Mouse (Mus musculus): ENCODE data around the gene Retreg3.

The Retreg3 gene

DNA sequence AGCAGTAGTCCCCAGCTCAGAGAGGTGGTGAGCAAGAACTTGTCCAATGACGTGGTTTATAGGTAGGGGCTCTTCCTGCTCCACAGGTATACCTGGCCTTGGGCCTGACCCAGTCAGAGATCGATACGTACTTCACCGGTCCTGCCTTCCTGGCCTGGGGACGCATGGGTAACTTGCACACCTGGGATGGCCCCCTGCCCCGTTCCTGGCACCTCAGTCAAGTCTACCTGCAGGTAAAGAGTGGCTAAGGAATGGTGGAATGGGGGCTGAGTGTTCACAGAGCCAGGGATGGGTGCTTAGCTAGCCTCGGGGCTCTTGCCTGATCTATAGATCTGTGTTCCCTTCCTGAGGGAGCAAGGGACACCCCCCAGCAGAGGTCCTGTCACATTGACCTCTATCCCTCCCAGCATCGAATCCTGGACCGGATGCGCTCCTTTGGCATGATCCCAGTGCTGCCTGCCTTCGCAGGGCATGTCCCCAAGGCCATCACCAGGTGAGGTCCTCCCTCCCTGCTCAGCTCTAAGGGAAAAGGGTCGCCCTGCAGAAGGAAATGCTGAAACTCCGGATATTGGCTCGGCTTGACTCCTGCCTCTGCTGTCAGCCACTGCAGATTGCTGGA, 47.8 kb downstream of the Retreg3 start:
- DNase-seq = no peak

DNA sequence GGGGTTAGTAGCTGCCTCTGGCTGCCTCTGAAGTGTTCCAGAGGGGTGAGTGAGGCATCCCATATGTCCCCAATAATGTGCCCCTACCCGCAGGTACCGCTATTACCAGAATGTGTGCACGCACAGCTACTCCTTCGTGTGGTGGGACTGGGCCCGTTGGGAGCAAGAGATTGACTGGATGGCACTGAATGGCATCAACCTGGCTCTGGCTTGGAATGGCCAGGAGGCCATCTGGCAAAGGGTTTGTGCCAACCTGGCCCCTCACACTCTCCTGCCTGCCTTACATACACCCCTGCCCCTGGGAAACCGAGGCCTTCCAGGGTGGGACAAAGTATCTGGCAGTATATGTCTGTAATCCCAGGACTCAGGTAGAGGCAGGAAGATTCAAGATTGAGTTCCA, 48.7 kb downstream of the Retreg3 start:
- DNase-seq = no peak

DNA sequence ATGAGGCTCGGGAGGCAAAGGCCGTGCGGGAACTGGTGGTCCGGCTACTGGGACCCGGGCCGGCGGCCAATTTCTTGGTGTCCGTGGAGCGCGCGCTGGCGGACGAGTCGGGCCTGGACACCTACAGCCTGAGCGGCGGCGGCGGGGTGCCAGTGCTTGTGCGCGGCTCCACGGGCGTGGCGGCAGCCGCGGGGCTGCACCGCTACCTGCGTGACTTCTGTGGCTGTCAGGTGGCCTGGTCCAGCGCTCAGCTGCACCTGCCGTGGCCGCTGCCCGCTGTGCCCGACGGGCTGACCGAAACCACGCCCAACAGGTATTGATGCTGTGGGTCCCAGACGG, 49.5 kb downstream of the Retreg3 start:
- DNase-seq = no peak

DNA sequence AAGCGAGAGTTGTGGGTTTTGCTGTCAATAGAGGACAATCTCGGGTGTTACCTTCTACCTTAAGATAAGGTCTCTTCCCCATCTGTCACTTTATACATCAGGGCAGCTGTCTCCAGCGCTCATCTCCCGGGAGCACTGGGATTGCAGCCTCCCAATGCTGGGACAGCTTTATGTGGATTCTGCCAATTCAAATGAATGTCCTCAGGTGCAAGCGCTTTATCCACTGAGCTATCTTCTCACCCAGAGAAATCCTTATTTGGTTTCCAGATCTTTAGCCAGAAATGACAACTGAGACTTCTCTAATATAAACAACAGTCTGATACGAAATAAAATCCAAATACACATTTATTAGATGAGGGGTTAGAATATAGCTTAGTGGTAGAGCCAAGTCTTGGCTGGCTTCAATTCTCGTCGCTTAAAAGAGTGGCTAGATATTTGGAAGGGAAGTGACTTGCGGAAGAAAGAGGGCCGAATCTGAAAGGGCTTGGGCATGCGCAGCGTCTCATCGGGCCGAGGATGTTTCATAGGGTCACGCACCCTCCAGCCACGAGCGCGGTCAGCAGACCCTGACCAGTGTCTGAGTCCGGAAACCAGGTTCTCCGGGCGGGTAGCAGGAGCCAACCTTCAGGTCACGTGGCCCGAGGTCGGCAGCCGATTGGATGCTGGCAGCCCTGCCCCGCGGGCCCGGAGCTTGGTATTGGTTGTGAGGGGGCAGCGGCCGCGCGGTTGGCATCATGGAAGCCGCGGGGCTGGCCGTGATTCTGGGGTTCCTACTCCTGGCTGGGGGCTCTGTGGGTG, 50.1 kb downstream of the Retreg3 start, which contains the start of gene Naglu:
Gene Naglu, plus strand, starts transcription at position 622 of the 798 bp plus-strand sequence.
- peak; percentile 96 for DNase-seq

DNA sequence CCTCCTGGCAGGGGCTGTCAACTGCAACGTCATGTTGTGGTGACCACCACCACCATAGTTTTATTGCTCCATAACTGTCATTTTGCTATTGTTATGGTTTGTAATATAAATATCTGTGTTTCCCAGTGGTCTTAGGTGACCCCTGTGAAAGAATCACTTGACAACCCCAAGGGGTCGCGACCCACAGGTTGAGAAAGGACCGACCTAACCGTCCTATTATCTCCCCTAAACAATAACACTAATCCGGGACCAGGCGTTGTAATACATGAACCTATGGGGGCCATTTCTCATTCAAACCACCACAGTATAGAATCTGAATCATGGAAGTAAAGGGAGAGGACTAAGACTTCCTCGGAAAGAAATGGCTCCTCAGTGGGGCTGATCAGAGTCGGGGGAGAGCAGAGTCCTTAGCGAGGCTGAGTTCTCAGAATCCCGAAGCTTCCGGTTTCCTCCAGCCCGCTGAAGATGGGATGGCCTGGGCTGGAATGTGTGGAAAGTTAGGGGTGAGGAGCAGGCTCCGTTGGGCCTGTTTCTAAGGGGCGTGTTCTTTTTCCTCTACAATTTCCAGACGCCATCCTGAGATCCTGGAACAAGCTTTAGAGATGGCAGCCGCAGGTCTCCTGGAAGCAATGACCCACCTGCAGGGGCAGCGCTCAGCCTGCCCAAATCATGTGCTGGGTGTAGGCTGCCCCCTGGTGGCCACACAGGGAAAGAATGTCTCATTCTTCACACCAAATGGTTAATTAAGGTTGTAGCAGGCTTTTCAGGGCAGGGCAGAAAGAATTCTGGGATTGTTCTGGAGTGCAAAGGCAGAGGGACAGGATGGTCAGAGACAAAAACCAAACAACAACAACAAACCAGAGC, 52.9 kb downstream of the Retreg3 start:
- DNase-seq = peak; percentile 88

DNA sequence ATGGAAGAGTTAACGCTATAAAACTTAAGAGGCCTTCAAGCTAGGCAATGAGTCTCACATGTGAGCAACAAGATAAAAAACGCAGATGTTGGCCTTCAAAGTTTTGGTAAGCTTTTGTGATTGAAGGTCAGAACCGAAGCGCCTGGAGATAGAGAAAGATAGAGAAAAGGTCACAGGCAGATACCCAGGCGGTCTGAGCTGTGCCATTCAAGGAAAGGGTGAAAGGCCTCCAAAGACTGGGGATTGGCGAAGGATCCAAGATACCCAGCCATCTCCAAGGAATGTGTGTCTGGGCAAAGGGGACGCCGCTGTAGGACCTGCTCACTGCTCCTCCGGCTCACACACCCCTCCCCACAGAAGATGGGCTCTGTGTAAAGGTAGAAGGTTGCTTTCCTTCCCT, 54.7 kb downstream of the Retreg3 start:
- DNase-seq = no peak

DNA sequence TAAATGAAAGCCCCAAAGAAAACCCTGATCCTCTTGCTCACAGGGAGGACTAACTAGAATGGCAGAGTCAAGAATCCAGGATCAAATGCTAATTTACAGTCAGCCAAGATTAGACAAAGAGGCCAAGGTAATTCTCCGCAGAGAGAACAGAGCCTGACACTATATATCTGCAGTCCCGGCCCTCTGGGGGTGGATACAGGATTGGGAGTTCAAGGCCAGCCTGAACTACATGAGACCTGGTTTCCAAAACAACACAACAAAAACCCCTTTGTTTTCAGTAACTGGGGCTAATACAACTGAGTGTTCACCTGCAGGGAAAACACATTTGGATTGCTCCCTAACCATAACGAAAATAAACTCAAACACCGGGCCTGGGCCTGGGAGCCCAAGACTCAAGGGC, 55.2 kb downstream of the Retreg3 start:
- no peak for DNase-seq

DNA sequence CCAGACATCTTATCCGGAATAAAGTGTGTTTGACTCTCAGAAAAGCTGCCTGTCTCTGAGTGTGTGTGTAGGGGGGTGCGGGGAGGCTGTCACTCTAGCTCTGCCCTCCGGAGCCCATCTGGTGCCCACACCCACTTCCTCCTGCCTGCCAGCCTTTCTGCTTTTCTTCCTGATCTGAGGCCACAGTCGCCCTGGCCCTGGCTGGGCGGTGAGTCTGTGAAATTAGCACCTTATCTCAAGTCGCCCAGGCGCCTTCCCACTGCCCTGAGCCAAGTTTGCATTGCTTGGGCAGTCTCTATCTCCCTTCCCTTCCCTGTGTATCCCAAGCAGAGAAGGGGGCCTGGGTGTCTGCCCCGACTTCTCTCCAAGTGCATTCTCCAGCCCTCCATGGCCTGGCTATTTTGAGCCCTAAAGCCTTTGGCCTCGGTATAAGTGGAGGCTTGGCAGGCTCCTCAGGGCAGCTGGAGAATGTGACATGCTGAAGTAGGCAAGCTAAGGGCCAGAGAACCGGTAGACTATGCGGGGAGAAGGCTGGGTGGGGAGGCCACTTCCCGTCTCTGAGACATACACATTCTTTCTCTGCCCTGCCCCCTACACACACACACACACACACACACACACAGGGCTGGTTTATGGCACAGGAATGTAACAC, 55.9 kb downstream of the Retreg3 start:
- peak; percentile 37 for DNase-seq

DNA sequence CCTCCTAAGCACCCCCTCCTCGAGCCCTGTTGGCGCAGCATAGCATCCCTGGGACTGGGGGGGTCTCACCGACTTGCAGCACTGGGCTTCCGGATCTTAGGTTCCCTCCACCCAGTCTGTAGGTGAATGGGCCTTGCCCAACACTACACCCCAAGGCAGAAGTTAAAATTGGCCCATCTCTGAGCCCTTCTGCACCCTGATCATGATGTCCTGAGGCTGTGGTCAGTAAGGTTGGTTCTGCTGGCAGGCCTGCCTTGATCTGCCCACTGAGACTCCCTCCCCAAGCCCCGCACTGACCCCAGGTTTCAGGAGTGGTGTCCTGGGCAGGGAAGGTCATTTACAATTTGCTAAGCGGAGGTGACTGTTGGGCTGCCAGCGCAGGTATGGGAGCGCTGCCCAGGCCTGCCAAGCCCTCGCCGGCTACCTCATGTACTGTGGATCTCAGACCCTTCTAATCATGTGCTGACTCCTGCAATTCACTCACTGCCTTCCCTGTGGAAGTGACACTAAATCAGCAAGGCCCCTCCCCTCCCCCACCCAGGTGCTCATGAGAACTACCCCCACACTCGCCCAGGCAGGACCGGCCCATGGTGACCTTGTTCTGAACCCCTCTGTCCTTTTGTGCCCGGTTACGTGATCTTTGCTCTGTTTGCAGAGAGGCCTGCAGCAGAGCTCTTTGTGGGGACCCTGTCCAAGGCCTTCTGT, 56.6 kb downstream of the Retreg3 start:
- DNase-seq = no peak

DNA sequence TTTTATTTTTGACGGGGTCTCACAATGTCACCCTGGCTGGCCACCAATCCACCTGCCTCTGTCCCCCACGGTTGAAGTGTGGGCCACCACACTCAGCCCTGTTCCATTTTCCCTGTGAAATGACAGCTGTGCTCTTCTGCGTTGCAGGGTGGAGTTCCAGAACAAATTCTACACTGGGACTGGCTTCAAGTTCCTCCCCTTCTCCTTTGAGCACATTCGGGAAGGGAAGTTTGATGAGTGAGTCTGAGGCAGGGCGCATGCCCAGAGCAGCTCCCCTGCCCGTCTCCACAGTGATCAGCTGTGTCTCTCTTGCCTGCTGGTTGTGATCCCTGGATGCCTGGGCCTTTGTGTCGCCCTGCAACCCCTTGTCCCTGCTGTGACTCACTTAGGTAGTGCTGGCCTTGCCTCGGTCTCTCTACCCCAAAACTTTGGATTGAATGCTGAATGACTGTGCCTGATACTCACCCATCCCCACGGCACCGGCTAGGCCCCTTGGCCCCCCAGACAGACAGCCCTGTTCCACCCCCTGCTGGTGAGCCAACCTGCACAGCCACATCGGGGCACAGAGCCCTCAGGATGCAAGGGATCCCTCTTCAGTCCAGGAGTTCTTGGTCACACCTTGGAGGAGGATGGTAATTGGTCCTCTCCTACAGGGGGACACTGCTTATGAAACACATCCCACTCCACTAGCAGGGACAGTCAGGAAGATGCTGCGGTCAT, 57.4 kb downstream of the Retreg3 start:
- DNase-seq = no peak

DNA sequence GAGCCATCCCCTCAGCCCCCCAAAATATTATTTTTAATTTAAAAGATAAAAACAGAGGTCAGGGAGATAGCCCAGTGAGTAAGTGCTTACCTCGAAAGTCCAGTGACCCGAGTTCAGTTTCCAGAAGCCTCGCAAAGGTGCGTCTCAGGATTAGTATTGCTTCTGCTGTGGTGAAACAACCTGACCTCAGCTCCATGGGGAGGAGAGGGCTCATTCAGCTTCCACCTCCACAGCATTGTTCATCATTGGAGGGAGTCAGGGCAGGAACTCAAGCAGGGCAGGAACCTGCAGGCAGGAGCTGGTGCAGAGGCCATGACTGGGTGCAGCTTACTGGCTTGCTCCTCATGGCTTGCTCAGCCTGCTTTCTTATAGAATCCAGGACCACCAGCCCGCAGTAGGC, 58.6 kb downstream of the Retreg3 start:
- no peak for DNase-seq

DNA sequence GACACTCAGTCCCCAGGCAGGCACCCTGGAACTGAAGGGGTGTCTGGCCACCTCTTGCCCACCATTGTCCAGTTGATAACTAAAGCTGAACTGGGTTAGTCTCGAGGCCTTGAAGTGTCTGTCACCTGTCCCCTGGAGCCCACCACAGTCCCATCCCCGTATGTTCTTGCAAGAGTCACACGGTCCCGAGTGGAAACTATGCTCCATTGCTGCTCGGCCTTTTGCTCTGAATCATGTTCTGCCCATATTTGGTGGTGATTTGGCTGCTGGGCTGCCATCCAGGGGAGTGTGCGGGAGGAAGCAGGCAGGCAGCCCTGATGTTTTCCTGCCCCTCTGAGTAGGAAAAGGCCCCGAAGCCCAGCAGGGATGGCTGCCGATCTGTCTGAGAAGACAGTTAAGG, 59.6 kb downstream of the Retreg3 start:
- DNase-seq = no peak

DNA sequence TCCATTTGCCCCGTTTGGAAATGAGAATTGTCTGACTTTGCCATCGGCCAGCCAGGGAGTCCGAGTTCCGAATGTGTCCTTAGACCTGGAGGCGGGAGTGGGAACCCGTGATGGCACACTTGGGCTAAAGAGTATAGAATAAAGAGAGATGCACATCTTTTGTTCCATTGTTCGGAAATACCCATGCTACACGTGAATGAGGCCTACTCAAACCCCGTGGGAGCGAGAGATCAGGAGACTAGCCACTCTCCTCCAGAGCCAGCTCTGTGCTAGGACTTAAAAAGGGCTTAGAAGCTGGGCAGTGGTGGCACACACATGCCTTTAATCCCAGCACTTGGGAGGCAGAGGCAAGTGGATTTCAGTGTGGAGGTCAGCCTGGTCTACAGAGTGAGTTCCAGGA, 60.2 kb downstream of the Retreg3 start:
- DNase-seq = no peak

DNA sequence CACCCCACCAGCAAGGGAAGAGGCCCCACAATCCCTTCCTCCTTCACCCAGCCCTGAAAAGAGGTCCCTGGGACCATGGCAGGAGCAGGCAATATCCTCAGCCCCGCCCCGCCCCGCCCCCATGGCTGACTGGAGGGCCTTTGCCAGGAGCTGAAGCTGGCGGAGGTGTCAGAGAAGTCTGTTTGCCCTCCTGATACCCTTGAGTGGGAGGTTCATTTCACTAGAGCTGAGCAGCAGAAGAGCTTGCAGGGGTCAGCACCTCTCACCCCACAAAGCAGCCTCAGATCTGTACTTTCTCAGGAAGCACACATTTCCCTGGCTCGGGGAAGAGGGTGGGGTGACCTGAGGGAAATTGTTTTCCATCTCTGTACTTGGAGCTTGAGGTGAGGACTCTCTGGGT, 61.0 kb downstream of the Retreg3 start:
- no peak for DNase-seq

DNA sequence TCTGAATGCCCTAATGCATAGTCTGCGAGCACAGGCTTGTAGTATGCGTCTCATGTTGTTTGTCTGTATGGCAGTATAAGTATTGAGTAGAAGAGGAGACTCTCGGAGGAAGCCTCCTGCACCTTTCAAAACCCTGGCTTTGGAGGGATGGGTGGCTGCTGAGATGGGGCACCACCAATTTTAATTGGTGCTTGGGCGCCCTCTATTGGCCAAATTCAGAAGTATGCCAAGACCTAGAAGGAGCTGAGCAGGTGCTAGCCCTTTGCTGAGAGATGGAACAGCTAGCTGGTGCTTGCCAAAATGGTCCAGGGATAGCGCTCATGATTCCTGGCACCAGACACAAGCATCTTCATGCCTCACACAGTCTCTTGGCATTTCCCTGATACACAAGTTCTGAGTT, 61.8 kb downstream of the Retreg3 start:
- DNase-seq = peak; percentile 87

DNA sequence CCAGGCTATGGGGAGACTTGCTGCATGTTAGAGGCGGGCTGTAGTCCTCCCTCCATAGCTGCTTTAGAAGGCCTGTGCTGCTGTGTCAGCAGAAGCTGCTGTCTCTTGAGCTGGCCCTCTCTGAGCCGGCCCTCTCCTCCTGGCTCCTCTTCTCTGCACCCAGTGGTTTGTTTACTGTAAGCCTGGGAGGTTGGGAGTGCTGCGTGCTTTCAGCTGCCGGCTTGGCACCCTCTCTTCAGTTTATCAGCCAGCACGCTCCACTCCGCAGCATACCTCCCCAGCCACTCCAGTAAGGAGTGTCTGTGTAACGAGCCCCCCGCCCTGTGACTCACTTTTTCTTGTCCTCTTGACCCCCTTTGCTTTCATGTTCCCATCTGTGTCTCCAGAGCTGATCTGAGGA, 62.8 kb downstream of the Retreg3 start:
- no peak for DNase-seq

DNA sequence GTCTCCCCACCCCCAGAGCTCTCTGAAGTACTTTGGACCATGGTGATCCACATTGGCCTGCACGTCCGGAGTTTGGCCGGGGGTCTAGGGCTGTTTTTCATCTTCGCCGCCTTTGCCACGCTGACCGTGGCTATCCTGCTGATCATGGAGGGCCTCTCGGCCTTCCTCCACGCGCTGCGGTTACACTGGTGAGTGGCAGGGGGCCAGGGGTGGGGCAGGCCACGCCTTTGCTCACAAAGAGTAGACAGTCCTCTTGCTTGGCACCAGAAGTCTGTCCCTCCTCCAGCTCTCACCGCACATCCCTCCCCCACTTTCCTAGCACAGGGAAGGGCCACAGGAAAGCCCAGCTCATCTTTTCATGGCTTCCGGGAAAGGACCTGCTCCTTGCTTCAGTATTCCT, 64.3 kb downstream of the Retreg3 start:
- no peak for DNase-seq

DNA sequence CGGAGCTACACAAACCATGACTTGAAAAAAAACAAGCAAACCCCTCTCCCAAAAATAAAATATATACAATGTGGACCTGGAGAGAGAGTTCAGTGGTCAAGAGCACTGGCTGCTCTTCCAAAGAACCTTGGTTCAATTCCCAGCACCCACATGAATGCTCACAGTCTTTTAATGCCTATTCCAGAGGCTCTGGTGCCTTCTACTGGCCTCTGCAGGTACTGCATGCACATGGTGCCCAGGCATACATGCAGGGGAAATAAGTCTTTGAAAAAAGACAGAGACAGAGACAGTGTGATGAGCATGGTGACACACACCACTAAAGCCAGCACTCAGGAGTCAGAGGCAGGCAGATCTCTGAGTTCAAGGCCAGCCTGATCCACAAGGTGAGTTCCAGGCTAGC, 65.7 kb downstream of the Retreg3 start:
- DNase-seq = no peak

DNA sequence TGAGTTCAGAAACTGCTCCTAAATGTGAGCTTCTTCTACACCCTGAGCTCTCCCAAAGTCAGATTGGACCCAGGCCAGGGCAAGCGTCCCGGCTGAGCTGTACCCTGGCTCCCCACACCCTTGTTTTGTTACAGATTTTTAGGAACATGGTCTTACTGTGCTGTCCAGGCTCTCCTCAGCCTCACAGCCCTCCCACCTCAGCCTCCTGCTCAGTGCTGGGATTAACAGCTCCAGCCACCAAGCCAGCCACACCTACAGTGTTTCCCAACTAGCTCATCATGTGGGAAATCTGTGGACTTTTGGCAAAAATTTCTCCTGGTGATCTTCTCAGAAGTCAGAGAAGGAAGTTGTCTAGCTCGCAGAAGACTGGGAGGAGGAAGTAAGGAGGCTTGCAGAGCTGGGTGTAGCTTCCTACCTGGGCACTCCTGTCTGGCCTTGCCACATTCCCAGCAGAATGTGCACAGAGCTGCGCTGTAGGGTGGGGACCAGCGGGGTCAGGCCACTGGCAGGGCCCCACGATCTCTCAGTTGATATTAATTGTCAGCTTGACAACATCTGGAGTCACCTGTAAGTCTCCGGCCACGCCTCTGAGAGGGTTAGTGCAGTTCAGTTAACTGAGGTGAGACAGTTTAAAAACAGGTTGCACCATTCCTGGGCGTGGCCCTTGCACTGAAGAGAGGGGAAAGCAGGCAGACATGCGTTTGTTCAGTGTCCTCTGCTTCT, 66.8 kb downstream of the Retreg3 start:
- no peak for DNase-seq

DNA sequence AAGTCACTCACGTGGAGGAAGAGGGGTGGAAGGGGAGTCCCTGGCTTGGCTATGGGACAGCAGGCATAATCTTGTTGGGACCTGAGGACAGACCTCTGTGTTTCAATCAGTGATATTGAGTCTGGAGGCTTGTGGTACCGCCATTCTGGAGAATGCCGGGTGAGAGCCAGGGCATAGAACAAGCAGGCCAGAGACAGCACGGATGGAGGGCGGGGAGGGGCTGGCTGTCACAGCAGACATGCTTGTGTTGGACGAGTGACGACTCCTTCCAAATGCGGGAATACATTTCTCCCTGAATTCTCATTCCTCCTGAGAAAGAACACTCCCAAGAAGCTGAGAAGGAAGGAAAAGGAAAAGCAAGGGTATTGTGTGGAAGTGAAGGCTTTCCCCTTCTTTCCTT, 68.1 kb downstream of the Retreg3 start:
- no peak for DNase-seq

DNA sequence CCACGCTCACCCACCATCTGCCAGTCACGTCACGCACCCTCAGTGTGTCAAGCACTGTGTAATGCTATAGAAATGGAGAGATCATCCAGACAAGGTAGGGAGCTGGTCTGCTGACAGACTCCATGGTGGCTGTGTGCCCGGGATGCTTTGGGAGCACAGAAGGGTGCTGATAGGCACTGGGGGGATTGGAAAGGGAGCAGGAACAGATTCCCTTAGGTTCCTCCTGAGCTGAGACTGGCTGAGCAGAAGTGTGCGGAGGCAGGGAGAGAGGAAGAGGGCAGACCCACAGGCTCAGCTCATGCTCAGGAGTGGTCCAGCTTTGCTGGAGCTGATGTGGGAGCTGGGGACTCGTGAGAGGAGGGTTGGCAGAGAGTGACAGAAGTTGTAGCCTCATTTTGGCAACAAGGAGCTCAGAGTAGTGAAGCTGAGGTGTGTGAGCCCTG, 68.6 kb downstream of the Retreg3 start:
- no peak for DNase-seq
